Mouse (Mus musculus) kidney, adult 8-10 months (tissue): ENCODE measurements at regions not wholly inside any gene's neighbourhood (a gene's known extent, or its start where the extent isn't known, plus 50 kb on each side); places are given as distances from the start of the nearest gene placed in this dataset.

Experiments used
- DNase-seq, 2 experiments: peaks; one replicate each; pipeline ENCODE4 v3.0.0; 2022

- no peak for DNase-seq
Observed at GRCm38 (mm10) chr2:117840406-117840805, 271.3 kb upstream of the Thbs1 start.

- DNase-seq = no peak
Observed at GRCm38 (mm10) chr2:117842309-117842986, 269.2 kb upstream of the Thbs1 start.

- no peak for DNase-seq
Observed at GRCm38 (mm10) chr2:117852442-117852841, 259.2 kb upstream of the Thbs1 start.

- DNase-seq = no peak
Observed at GRCm38 (mm10) chr2:117862301-117862700, 249.4 kb upstream of the Thbs1 start.

GRCm38 (mm10) chr2:117865119-117865518 lies 246.6 kb upstream of the Thbs1 start:
- DNase-seq = no peak

GRCm38 (mm10) chr2:117866946-117867345 lies 244.7 kb upstream of the Thbs1 start:
- no peak for DNase-seq

GRCm38 (mm10) chr2:117867409-117867808 lies 244.3 kb upstream of the Thbs1 start:
- no peak for DNase-seq

GRCm38 (mm10) chr2:117868857-117869256 lies 242.8 kb upstream of the Thbs1 start:
- DNase-seq = no peak

- DNase-seq = no peak
Observed at GRCm38 (mm10) chr2:117871507-117872282, 240.0 kb upstream of the Thbs1 start.

GRCm38 (mm10) chr2:117877816-117878215 lies 233.9 kb upstream of the Thbs1 start:
- DNase-seq = no peak

GRCm38 (mm10) chr2:117882136-117882535 lies 229.5 kb upstream of the Thbs1 start:
- no peak for DNase-seq

- DNase-seq = no peak
Observed at GRCm38 (mm10) chr2:117882890-117883289, 228.8 kb upstream of the Thbs1 start.

- no peak for DNase-seq
Observed at GRCm38 (mm10) chr2:117886516-117886915, 225.2 kb upstream of the Thbs1 start.

GRCm38 (mm10) chr2:117901311-117901710 lies 210.4 kb upstream of the Thbs1 start:
- DNase-seq = no peak

- no peak for DNase-seq
Observed at GRCm38 (mm10) chr2:117902837-117903236, 208.8 kb upstream of the Thbs1 start.

- no peak for DNase-seq
Observed at GRCm38 (mm10) chr2:117903705-117904104, 208.0 kb upstream of the Thbs1 start.

GRCm38 (mm10) chr2:117906509-117906908 lies 205.2 kb upstream of the Thbs1 start:
- DNase-seq = no peak

GRCm38 (mm10) chr2:117910781-117911180 lies 200.9 kb upstream of the Thbs1 start:
- no peak for DNase-seq

- no peak for DNase-seq
Observed at GRCm38 (mm10) chr2:117912722-117913121, 199.0 kb upstream of the Thbs1 start.

- DNase-seq = no peak
Observed at GRCm38 (mm10) chr2:117913846-117914245, 197.8 kb upstream of the Thbs1 start.

GRCm38 (mm10) chr2:117915821-117916220 lies 195.9 kb upstream of the Thbs1 start:
- no peak for DNase-seq

- no peak for DNase-seq
Observed at GRCm38 (mm10) chr2:117917181-117917580, 194.5 kb upstream of the Thbs1 start.

- DNase-seq = no peak
Observed at GRCm38 (mm10) chr2:117924877-117925276, 186.8 kb upstream of the Thbs1 start.

GRCm38 (mm10) chr2:117925412-117925811 lies 186.3 kb upstream of the Thbs1 start:
- DNase-seq = no peak
